Mouse (Mus musculus): ENCODE results near the gene Morn5.

DNA sequence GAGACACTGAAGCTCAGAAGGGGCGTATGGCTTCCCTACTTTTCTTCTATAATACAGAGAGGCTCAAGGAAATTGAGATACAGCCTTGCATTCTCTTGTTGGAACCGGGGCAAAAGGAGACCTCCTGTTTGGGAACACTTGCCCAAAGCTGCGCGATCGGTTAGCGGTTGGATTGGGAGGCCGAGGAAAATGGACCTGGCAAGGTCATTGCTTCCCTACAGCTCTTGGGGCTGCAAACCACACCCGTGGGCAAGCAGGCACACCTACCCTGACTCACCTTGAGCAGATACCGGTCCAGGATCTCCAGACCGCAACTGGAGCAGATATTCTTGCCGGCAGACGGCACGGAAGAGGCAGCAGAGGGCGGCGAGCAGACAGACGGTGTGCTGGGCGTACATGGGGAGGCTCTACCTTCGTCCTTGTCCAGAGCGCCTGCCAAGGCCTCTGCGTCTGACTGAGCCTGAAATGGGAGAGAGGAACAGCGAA, 53.9 kb downstream of the Morn5 start:
- TF ChIP-seq CTCF (IDR thresholded peaks at IDR 0.05; ENCODE audit: low read depth) (no peak), EP300 (IDR thresholded peaks at IDR 0.05; ENCODE audit: low read depth) (no peak)
